Mouse (Mus musculus): Measurements from ENCODE around the gene Rgs11.
"Not testable (repeated sequence)": the region's sequence is repeated elsewhere in the genome, so short reads cannot be mapped to it uniquely, and the experiment has no call there.

Gene Rgs11

DNA sequence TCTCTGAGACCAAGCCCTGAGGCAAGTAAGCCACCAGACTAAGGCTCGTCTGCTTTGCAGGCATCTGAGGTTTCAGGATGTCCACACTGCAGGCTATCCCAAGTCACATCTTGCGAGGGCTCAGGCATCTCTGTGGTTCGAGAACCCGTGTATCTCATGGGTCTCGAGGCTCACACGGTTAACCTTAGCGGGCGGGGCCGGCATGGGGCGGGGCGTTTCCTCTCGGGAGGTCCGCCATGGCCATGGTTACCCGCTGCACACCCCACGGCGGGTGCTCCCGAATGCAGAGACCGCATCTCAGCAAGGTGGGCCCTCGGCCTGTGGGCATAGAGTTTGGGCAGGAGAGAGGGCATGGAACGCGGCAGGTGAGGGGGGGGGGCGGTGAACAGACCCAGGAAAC is at the start of gene Rgs11:
TSS of gene Rgs11 (plus strand) at position 215 of the 400 bp plus-strand sequence.
- peak in 1 of 2 experiments; percentile 36 for DNase-seq (ENCODE audit: low spot score in 2 of 2)

DNA sequence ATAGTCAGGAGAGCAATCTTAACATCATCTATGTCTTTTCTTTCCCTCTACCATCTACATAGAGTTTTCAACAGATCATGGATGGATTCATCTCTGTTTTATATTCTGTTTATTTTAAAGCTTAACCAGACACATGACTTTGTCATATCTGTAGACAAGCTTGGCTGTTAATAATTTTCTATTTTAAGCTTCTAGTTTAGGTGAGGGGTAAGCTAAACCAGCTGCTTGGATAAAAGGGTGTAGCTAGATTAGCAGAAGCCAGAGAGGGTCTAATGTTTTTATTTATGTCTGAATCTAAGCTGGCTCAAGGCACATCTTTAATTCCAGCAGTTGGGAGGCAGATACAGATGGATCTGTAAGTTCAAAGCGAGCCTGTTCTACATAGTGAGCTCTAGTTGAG is 40.0 kb upstream of the Rgs11 start:
- DNase-seq (ENCODE audit: low spot score in 2 of 2), result no peak

DNA sequence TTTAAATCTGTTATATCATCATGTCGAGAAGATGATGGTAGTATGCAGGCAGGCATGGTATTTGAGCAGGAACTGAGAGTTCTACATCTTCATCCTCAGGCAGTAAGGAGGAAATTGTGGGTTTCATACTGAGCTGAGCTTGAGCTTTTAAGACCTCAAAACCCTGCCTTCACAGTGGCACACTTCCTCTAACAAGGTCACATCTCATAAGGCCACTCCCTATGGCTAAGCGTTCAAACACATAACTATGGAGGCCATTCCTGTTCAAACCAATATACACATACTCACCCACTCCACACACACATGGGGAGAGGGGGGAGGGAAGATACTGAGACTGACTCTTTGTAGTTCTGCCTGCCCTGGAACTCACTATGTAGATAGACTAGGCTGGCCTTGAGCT is 34.7 kb upstream of the Rgs11 start:
- DNase-seq (ENCODE audit: low spot score in 2 of 2), result no peak

DNA sequence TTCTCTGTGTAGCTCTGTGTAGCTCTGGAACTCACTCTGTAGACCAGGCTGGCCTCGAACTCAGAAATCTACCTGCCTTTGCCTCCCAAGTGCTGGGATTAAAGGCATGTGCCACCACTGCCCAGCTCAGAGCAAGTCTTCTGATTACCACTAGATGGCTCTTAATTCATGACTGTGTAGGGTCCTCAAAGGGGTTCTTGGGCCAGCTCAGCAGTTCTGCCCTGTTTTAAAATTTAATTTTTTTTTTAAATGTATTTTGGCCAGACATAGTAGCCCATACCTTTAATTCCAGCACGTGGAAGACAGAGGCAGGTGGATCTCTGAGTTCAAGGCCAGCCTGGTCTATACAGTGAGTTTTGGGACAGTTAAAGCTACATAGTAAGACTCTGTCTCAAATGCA is 27.5 kb upstream of the Rgs11 start:
- not testable (repeated sequence) for DNase-seq (ENCODE audit: low spot score in 2 of 2)

DNA sequence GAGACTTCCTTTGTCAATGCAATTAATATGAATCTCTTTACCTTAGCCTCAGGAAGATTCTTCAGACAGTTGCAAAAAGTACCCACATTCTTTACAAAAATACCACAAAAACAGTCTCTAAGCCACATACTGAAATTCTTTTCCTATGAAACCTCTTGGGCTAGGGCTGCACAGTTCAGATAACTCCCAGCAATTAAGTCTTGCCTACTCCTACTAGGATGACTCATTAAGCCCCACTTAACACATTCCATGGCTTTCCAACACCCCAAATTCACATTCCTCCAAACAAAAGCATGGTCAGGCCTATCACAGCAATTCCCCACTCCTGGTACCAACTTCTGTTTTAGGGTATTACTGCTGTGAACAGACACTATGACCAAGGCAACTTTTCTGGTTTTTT is 24.1 kb upstream of the Rgs11 start:
- no peak for DNase-seq (ENCODE audit: low spot score in 2 of 2)

DNA sequence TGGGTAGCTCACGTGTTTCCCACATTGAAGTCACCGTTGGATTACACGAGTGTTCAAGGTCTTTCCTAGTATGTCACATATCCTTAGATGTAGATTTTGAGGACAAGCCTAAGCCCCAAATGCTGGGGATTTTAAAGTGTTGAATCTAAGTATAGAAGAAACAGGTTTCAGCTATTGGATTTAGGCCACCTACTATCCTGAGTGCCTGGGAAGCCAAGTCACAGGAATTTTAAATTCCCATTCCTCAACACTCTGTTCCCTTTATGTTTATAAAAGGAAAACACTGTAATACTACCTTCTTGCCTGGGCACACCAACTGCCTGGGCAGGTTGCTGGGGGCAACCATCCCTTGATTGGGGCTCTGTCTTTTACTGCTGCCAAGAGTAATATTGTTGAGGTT is 21.6 kb upstream of the Rgs11 start:
- DNase-seq (ENCODE audit: low spot score in 2 of 2), result no peak

DNA sequence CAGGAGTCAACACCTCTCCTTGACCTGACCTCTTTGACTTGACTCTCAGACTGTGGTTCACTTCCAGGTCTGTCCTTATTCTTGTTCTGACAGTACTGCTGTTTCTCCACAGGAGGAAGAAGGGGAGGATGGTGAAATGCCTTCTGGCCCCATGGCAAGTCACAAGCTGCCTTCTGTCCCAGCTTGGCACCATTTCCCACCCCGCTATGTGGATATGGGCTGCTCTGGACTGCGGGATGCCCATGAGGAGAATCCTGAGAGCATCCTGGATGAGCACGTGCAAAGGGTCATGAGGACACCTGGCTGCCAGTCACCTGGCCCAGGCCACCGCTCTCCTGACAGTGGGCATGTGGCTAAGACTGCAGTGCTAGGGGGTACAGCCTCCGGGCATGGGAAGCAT is 15.2 kb upstream of the Rgs11 start:
- no peak for DNase-seq (ENCODE audit: low spot score in 2 of 2)

DNA sequence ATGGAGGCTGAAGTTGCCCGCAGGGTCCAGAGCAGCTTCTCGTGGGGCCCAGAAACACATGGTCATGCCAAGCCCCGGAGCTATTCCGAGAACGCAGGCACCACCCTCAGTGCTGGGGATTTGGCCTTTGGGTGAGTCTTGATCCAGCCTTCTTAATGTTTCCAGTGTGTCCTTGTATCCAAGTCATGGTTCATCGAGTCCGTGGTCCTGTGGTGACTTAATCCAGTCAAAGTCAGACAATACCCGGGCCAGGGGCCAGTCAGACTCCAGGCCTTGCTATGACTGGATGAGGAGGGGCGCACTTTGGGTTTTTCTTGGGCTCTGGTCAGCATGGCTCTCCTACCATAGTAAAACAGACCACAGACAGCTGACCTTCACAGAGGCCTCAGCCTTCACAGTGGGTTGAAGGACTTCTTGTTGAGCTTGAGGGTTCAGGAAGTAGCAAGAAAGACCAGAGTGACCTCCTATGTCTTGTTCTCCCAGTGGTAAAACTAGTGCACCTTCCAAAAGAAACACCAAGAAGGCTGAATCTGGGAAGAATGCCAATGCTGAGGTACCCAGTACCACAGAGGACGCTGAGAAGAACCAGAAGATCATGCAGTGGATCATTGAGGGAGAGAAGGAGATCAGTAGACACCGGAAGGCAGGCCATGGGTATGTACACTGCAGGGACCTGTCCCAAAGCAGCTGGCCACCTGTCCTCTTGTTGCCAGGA is 14.5 kb upstream of the Rgs11 start:
- no peak for DNase-seq (ENCODE audit: low spot score in 2 of 2)

DNA sequence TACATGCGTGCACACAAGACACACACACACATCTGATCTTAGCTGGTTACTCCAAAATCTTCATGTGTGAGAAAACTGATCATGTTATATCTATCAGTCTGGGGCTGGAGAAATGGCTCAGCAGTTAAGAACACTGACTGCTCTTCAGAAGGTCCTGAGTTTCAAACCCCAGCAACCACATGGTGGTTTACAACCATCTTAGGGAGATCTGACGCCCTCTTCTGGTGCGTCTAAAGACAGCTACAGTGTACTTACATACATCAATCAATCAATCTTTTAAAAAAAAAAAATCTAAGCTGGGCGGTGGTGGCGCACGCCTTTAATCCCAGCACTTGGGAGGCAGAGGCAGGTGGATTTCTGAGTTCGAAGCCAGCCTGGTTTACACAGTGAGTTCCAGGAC is 11.3 kb upstream of the Rgs11 start:
- not testable (repeated sequence) for DNase-seq (ENCODE audit: low spot score in 2 of 2)

DNA sequence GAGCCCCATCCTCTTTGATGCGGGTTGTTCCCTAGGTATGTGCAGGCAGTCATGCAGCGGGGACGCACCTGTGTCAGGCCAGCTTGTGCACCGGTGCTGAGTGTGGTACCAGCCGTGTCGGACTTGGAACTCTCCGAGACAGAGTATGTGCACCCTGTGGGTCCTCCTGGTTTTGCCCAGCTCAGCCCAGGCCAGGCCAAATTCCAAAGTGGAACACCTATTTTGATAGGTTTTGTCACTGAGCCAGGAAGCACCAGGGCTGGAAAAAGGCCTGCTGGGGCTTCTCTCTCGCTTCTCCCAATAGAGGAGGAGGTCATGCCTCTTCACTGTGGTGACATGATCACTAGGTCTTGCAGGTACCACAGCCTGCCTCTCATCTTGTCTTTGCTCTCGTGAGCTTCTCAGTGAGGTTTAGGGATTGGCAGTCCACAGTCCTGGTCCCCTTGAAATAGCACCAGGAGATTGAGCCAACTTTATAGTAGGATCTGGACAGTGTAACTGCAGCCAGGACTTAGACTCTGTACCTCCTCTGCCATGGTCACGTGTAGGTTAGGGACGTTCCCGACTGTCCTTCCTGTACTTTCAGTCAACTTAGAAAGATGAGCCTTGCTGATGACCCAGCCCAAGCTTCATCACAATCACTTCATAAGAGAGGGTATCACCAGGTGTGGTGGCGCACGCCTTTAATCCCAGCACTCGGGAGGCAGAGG is 10.1 kb upstream of the Rgs11 start:
- DNase-seq (ENCODE audit: low spot score in 2 of 2), result no peak

DNA sequence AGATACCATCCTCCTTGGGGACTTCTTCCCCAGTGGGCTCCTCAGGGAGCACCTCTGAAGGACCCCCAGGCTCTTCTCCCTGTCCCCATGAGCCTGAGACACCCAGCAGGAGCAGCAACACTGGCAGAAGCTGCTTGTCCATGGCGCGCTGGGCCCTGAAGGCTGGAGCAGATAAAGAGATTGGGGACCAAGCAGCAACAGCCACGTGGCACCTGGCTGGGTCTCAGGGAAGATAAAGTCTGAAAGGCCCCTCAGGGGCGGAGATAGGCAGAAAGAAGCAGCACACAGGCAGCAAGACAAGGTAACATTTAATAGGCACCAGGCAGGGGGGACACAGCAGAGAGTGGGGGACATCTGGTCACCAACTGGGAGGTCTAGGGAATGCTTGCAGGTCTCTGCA is 3.9 kb upstream of the Rgs11 start, which contains the start of gene Pdia2:
TSS of gene Pdia2 (minus strand) at position 196 of the 400 bp plus-strand sequence.
- DNase-seq (ENCODE audit: low spot score in 2 of 2), result no peak

DNA sequence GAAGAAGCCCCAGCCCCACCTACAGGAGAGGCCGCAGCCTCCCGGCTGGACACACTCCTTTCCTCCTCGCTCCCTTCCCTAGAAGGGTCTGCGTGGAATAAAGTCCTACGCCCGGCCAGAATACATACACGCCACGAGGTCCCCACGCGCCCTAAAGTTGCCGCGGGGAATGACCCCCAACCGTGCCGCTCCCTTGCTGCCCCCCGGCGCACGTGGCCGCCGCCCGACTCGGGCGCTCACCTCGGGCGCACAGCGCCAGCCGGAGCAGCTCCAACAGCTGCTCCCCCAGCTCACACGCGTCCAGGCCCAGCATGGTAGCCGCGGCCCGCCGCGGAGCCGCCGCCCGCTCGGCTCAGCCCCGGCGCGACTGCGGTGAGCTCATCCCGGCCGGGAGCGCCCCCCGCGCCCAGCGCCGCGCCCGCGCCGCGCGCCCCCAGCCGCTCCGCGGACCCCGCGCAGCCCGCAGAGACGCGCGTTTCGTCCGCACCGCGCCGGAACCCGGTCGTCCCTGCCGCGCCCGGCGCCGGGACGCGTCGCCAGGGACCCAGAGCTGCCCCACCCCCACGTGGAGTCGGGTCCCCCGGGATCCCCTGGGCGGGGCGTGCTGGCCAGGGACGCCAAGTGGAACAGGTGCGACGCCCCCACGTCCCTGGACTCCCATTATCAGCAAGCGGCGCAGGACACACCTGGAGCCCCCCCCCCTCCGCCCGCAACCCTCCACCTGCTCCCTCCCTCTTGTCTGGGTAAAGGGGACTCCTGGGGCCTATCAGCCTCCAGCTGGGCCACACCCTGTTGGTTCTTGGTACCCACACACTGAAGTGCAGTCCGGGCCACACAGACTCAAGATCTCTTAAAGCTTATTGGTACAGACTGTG is 1.7 kb upstream of the Rgs11 start:
- DNase-seq (ENCODE audit: low spot score in 2 of 2), result no peak

DNA sequence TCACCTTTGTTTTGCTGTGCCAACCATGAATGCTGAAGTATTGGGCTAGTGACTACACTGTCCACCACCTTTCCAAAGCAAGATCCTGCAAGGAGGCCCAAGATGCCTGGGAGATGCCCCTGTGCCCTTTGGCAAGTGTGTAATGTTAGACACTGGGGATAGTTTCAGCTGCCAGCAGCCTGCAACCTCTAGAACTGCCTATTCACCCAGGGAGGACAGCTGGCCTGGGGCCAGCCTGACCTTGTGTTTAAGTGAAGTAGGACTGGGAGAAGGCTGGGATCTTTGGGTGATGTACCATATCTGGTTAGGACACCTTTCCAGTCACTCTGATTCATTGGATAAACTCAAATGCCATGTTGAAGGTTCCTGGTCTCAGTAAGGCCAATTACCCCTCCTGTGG is 753 bp upstream of the Rgs11 start:
- DNase-seq (ENCODE audit: low spot score in 2 of 2), result no peak

DNA sequence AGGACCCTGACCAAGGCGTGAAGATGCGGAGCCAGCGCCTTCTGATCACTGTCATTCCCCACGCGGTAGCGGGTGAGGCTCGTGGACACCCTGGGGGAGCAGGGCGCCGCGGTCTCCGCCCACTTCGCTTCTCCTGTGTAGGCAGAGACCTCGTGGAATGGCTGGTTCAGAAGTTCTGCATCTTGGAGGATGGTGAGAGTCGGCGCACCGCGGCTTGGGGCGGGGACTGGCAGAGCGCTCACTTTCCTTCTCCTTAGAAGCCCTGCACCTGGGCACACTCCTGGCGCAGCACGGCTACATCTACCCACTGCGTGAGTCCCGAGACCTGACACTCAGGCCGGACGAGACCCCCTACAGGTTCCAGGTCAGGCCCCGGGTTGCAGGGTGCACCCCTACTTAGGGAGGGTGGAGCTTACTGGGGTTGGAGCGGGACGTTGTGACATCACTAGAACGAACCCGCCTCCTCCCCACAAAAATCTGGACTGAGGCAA is 615 bp downstream of the Rgs11 start:
- DNase-seq (ENCODE audit: low spot score in 2 of 2), result peak; percentile 58 to 69

DNA sequence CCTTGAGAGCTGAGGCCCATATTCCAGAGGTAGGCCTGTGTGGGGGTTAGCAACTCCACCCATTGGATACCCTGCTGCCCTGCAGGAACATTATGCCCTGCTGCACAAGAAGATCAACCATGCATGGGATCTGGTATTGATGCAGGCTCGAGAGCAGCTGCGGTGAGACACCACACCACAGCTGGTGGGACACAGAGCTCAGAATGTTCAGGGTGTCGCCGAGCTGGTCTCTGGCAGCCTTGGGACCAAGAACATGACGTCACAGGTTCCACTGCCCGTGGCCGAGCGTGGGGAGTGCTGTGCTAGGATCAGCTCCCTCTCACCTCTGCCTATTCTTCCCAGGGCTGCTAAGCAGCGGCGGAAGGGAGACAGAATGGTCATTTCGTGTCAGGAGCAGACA is 2.0 kb downstream of the Rgs11 start:
- DNase-seq (ENCODE audit: low spot score in 2 of 2), result no peak

DNA sequence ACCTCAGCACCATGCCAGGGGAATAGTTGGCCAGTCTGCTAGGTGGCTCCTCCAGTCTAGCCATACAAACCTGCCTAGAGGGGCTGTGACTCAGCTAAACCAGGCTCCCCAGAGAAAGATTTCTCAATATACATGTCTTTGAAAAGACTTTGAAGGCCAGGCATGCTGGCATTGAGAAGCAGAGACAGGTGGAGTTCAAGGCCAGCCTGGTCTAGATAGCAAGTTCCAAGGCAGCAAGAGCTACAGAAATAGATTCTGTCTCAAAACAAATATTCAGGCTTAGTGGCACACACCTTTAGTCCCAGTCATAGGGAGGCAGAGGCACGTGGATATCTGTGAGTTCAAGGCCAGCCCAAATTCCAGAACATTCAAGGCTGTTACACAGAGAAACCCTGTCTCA is 3.6 kb downstream of the Rgs11 start:
- DNase-seq (ENCODE audit: low spot score in 2 of 2), result no peak

DNA sequence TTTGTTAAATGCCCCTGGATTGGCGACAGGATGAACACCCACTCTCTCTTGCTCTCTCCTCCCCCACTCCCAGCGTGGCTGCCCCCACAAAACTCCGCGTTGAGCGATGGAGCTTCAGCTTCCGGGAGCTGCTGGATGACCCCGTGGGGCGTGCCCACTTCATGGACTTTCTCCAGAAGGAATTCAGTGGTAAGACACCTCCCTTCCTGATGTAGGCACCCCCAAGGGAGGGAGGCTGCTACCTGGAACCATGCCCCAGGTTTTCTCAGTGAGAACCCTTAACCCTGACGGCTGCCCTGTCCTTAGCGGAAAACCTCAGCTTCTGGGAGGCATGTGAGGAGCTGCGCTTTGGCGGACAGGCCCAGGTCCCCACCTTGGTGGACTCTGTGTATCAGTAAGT is 4.9 kb downstream of the Rgs11 start, which contains the start of gene Arhgdig:
TSS of gene Arhgdig (minus strand) at position 101 of the 400 bp plus-strand sequence.
- DNase-seq (ENCODE audit: low spot score in 2 of 2), result no peak

DNA sequence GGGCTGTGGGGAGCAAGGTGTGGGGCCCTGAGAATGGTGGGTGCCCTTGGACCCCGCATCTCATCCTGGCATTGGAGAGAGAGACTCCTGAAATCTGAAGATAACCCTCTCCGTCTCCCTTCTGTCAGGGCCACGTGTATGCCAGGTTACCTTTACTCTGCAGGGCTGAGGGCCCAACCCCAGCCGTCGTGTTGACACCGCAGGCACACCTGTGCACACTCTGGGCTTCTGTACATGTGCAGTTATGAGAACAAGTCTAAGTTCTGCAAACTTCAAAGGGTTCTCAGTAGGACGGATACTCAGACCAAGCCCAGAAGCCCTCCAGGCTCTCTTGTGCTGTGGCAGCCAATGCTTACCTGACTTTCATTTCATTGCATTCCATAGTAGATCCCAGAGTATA is 9.5 kb downstream of the Rgs11 start:
- no peak for DNase-seq (ENCODE audit: low spot score in 2 of 2)

DNA sequence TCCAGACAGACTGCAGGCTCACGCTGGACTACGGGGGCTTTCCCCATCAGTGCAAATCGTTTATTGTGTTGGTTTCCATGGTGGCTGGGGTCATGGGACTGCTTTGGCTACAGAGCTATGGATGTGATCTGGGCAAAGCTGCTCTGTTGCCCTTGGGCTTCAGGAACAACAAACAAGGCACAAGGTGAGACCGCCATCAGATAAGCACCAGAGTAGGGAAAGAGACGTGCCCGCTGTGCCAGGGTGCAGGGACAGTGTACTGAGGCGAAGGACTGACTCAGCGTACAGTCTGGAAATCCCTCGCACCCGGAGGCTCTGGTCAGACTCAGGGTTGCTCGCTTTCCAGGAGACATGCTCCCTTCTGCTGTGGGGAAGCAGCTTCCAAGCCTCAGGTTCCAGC is 9.9 kb downstream of the Rgs11 start:
- DNase-seq (ENCODE audit: low spot score in 2 of 2), result no peak

DNA sequence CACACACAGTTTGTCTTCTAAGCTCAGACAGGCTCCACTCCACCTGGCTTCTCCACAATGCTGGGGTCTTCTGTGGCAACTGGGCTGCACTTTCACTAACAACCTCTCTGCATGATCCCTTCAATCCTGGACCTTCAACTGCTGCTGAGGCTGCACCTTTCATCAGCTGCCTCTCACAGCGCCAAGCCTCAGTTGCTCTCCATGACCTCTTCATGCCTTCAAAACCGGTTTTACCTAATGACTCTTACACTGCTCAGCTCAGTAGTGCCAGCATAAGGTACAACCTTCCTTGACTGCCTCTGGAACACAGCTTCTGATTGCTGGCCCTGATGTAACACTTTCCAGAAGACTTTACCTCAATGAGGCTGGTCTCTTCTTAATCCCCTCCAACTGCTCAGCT is 18.8 kb downstream of the Rgs11 start:
- DNase-seq (ENCODE audit: low spot score in 2 of 2), result no peak

DNA sequence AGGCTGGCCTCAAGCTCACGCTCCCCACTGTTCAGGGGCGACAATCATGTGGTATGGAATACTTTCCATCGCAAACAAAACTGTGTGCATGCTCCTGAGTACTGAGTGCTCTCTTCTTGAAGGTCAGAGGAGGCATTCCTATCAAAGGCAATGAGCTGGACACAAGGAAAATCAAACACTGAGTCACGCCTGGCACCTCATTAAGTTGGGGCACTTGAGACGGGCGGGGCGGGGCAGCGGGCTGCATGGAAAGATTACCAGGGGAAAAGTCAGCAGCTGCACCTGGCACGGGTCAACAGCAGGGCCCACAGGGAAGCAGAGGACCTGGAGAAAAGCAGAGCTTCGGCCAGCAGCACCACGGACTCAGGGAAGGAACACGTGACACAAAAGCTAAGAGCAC is 22.4 kb downstream of the Rgs11 start:
- no peak for DNase-seq (ENCODE audit: low spot score in 2 of 2)

DNA sequence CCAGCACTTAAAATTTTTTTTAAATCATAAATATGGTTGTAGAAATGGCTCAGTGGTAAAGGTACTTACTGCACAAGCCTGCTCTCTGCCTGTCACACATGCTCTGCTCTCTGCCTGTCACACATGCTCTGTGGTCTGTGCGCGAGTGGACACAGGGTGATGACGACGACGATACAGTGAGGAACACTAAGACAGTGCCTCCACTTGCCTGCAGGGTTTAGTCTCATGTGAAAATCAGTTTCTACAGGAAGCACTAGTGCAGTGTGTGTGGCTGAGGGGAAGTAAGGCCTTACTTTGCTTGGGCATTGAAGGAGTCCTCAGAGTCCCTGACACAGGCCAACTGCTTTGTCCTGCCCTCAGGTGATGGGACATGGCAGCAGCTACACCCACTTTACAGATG is 27.0 kb downstream of the Rgs11 start:
- no peak for DNase-seq (ENCODE audit: low spot score in 2 of 2)

Data from left cerebral cortex, adult 9 months (tissue).